In the genomic region with DNA sequence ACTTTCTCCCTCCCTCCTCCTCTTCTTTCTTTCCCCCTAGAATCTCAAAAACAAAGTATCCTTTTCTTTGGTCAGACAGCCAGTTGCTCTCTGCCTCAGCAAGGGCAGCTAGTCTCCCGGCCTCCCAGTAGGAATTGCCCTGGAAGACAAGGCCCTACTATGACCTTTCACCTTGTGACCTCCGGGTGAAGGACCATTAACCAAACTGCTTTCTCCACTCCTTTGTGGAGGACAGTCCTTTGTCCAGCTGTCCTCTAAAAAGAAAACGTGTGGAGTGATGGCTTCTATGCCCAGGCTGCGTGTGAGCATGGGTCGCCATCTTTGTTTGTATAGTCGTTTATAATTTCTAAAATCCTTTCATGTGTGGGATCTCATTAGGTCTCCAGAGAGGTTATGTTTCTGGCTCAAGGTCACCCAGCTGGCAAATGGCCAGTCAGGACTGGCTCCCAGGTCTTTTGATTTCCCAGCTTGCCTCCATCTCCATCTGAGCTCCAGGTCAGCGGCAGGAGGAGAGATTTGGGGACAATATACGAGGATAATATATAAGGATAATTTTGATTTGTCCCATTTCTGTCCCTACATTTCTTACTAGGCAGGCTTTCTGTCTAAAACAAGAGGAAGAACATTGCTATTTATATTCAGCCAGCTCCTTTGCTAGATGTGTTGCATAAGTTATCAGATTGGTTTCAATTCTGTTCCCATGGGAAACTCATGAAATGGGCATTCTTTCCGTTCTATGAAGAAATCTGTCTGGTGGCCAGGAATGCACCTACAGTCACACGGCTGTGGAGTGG, we compare ENCODE assay signal across 16 mouse cellular contexts.
DNase-seq lines count a peak whose midpoint lies in the region; ATAC-seq lines count a peak whose summit lies in the region.
"Had no signal": no experiment of that assay in that cellular context is flagged by ENCODE, and none has a peak within 500 bp of the region (broad histone marks: within the 10 kb centered on the region; RNA-seq: fewer than 3 reads in every experiment).

No protein-coding gene starts in this region.

- H3K9me3 ChIP-seq in midbrain, embryonic 11.5 days (ENCODE audit: control insufficient read depth, low read length) = peaks cover 4% of the 10 kb centered on the region; the same call in 1 of the 2 replicates
- H3K9me3 ChIP-seq in midbrain, embryonic 14.5 days (ENCODE audit: control insufficient read depth, low read length) = 0 out of 2 replicates have a peak, but pooled peaks cover 5% of the 10 kb centered on the region
- H3K9me3 ChIP-seq: liver, embryonic 12.5 days had no signal

- H3K4me1 ChIP-seq in midbrain, embryonic 11.5 days (ENCODE audit: control insufficient read depth, insufficient read depth, low read length) = 0 out of 2 replicates have a peak, but pooled peaks cover 3% of the 10 kb centered on the region
- no peaks in the 10 kb centered on the region for H3K4me1 ChIP-seq in midbrain, embryonic 14.5 days (ENCODE audit: control insufficient read depth, insufficient read depth, low read length)
- H3K4me1 ChIP-seq: embryonic facial prominence, embryonic 13.5 days; intestine, embryonic 15.5 days; liver, embryonic 12.5 days had no signal

- no peaks in the 10 kb centered on the region for H3K36me3 ChIP-seq in midbrain, embryonic 11.5 days (ENCODE audit: control insufficient read depth, insufficient read depth, low read length)
- no peaks in the 10 kb centered on the region for H3K36me3 ChIP-seq in midbrain, embryonic 14.5 days (ENCODE audit: control insufficient read depth, insufficient read depth, low read length)
- H3K36me3 ChIP-seq: embryonic facial prominence, embryonic 13.5 days; intestine, embryonic 15.5 days; liver, embryonic 12.5 days had no signal

- H3K4me3 ChIP-seq in midbrain, embryonic 11.5 days (ENCODE audit: low read depth, low read length) = no peak overlapping the region
- no peak overlapping the region for H3K4me3 ChIP-seq in midbrain, embryonic 14.5 days (replicated peaks; ENCODE audit: low read depth, low read length)
- H3K4me3 ChIP-seq: embryonic facial prominence, embryonic 13.5 days; intestine, embryonic 15.5 days; liver, embryonic 12.5 days; myocyte had no signal

- 0 out of 2 replicates have a peak, but pooled peaks have one; percentile 22 for ATAC-seq in midbrain, embryonic 11.5 days (ENCODE audit: low FRiP score)
- no peak for ATAC-seq in midbrain, embryonic 14.5 days (ENCODE audit: low FRiP score, low TSS enrichment)
- ATAC-seq: forebrain, embryonic 16.5 days; intestine, embryonic 15.5 days; liver, embryonic 12.5 days had no signal

- DNase-seq in frontal cortex, adult 2 months (ENCODE audit: extremely low spot score in 1 of 2, low spot score in 1 of 2) = peak; percentile 54 to 65
- no peak for DNase-seq in frontal cortex, postnatal 14 days (ENCODE audit: low spot score in 2 of 2)
- peak; percentile 82 for DNase-seq in midbrain, embryonic 11.5 days (ENCODE audit: low spot score, missing footprints)
- no peak for DNase-seq in midbrain, embryonic 14.5 days
- DNase-seq in embryo, embryonic 10 days (ENCODE audit: low spot score) = peak; percentile 91
- DNase-seq in mesoderm, embryonic 11.5 days (ENCODE audit: low read depth, low spot score) = peak; percentile 64
- DNase-seq in heart, adult 8-10 months (ENCODE audit: low spot score) = no peak
- no peak for DNase-seq in B cell, adult 2 months
- DNase-seq: cerebellum, adult 18-20 months; lung, postnatal 4 days; thymus, postnatal 14 days had no signal

- no peak overlapping the region for H3K9ac ChIP-seq in midbrain, embryonic 11.5 days (ENCODE audit: low read length)
- H3K9ac ChIP-seq in midbrain, embryonic 14.5 days (replicated peaks; ENCODE audit: low read length) = no peak overlapping the region
- H3K9ac ChIP-seq: embryonic facial prominence, embryonic 13.5 days; intestine, embryonic 15.5 days; liver, embryonic 12.5 days had no signal

- H3K4me2 ChIP-seq in midbrain, embryonic 11.5 days = no peak overlapping the region
- no peak overlapping the region for H3K4me2 ChIP-seq in midbrain, embryonic 14.5 days (ENCODE audit: low read length)
- H3K4me2 ChIP-seq: embryonic facial prominence, embryonic 13.5 days; intestine, embryonic 15.5 days; liver, embryonic 12.5 days had no signal

- 35% methylated on average over 10 of the region's 10 CpGs for WGBS in midbrain, embryonic 11.5 days
- WGBS in midbrain, embryonic 14.5 days = 35% methylated on average over 10 of the region's 10 CpGs

- no peak overlapping the region for H3K27ac ChIP-seq in midbrain, embryonic 11.5 days (ENCODE audit: low read depth, low read length)
- no peak overlapping the region for H3K27ac ChIP-seq in midbrain, embryonic 14.5 days (replicated peaks; ENCODE audit: low read depth, low read length)
- H3K27ac ChIP-seq: embryonic facial prominence, embryonic 13.5 days; intestine, embryonic 15.5 days; liver, embryonic 12.5 days had no signal

- no peaks in the 10 kb centered on the region for H3K27me3 ChIP-seq in midbrain, embryonic 11.5 days (ENCODE audit: control insufficient read depth, insufficient read depth, low read length)
- H3K27me3 ChIP-seq in midbrain, embryonic 14.5 days (ENCODE audit: control insufficient read depth, insufficient read depth, low read length) = no peaks in the 10 kb centered on the region
- H3K27me3 ChIP-seq: embryonic facial prominence, embryonic 13.5 days; intestine, embryonic 15.5 days; liver, embryonic 12.5 days had no signal

Comparison
In these comparisons a context has a peak if more than half of its experiments do, and no peak if none do; other contexts are left out.
1. DNase-seq: peak in frontal cortex, adult 2 months (2 of 2), midbrain, embryonic 11.5 days (single experiment), embryo, embryonic 10 days (single experiment) and mesoderm, embryonic 11.5 days (single experiment); none in frontal cortex, postnatal 14 days (0 of 2), midbrain, embryonic 14.5 days (single experiment), heart, adult 8-10 months (single experiment) and B cell, adult 2 months (0 of 2).